Mouse (Mus musculus) activated CD4-positive, CD25-positive, alpha-beta regulatory T cell, adult 9 weeks (primary cell): ENCODE results near the gene Sgpl1. TPM values are rescaled to one million over a fixed set of nuclear protein-coding genes. Genes with fewer than 3 reads are reported as not detected.

ENCODE experiments used
- polyA plus RNA-seq: library from polyadenylated mRNA; unstranded; fragments of 100-300 nt; shearing (Covaris generic); gene quantifications from one replicate; pipeline ENCODE4 v1.2.1, GENCODE M21; 2017

Sgpl1 gene
- 99.4 TPM for polyA plus RNA-seq

GRCm38 (mm10) chr10:61147157-61148040 is at the start of gene Sgpl1:
Gene Sgpl1, minus strand, starts transcription at chr10:61147703.

DNA sequence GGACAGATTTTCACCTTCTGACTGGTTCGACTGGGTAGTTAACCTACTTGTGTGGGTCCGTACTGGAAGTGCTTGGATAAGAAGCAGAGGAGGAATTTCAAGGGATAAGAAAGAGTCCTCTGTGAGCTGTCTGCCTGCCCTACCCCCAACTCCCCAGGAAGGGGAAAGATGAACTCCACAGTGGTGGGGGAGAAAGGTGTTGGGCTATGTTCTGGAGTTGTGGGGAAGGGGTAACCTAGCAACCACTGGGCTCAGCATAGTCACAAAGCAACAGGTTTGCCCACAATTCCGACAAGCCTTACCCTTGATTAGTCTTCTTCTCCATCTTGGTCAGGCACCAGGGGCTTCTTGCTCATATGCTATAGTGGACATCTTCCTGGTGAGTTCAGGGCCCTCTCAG is 24.2 kb upstream of the Sgpl1 start, which contains the start of gene Tbata:
Gene Tbata, plus strand, starts transcription at position 301 of the 400 bp plus-strand sequence.

GRCm38 (mm10) chr10:61089170-61090142 is 58.0 kb downstream of the Sgpl1 start, which contains the start of gene Pcbd1:
Gene Pcbd1, plus strand, starts transcription at chr10:61089331.

Other genes starting within 250 kb of the Sgpl1 start
- gene Pcbd1, start 58.4 kb downstream of the Sgpl1 start, polyA plus RNA-seq = 0.48 TPM
- not detected for gene Tbata, start 24.3 kb upstream of the Sgpl1 start, polyA plus RNA-seq
- gene Adamts14, start 125.7 kb upstream of the Sgpl1 start, polyA plus RNA-seq = not detected
- gene Prf1, start 150.1 kb upstream of the Sgpl1 start, polyA plus RNA-seq = 6.1 TPM
- 0.23 TPM for gene Pald1, start 235.8 kb upstream of the Sgpl1 start, polyA plus RNA-seq